Mouse (Mus musculus): ENCODE results near the gene Dpp9. TPM values are rescaled to one million over a fixed set of nuclear protein-coding genes. Genes with fewer than 3 reads are reported as not detected.

Gene Dpp9
- polyA plus RNA-seq, 1 experiment from 2014 or later: 28.8 TPM

DNA sequence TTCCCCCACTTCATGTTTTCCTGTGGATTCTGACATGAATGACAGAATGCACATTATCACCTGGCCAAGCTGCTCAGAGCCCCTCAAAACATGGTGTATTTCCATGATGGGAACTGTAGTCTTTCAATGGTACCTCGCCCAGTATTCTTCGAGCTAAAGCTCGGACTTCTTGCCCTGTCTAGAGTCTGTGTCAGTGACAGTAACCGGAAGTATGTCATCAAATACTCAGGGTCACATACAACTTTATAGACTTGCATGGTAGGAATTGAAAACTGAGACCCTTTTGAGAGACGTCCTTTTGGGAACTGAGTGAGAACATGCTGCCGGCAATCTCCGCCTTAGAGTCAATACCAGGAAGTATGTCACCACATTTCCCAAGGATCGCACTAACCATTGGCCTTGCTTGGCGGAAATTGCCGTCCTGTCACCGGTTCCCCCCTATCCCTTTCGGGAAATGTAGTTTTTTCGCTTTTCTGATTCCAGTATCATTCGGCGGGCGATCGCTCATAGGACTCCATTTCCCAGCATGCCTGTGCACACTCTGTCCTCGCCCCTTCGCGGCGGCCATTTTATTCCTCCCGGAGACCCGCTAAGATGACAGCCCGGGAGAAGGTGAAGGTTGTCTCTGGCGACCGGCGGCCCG, 37.7 kb upstream of the Dpp9 start, which contains the start of gene Fem1a:
TSS of gene Fem1a (plus strand) at position 572 of the 643 bp plus-strand sequence.
- WGBS: 0% methylated on average over 28 of the region's 28 CpGs
- Histone ChIP-seq H3K27ac (replicated peaks) (peak within 1 kb of the TSS; percentile 95), H3K9ac (peak within 1 kb of the TSS; percentile 52), H3K9me3 (no peaks in the 10 kb centered on the region), H3K4me3 (peak within 1 kb of the TSS; percentile 54), H3K4me1 (replicated peaks) (peaks cover 55% of the 10 kb centered on the region), H3K27me3 (no peaks in the 10 kb centered on the region), H3K36me3 (peaks cover 25% of the 10 kb centered on the region), H3K4me2 (peak within 1 kb of the TSS; percentile 95)
- ATAC-seq (ENCODE audit: low FRiP score, low read depth): peak; percentile 93

DNA sequence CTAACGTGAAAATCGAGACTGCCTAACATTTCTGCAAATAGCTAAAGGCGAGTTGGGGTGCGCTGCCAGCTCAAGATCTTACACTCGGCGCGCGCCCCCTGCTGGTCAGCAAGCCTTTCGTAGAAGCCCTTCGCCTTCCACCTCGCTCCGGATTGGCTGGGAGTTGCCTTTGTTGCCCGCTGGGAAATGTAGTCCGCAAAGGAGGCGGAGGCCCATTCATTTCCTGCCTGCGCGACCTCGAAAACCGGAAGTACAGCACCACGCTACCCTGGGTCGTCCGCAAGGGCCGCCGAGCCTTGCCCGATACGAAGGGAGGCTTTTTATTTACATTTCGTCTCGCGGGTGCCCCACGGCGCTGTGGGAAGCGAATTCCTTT, 37.1 kb upstream of the Dpp9 start:
- H3K4me1 ChIP-seq (replicated peaks): peaks cover 55% of the 10 kb centered on the region
- H3K9ac ChIP-seq: peak overlapping the region; percentile 52
- peak overlapping the region; percentile 54 for H3K4me3 ChIP-seq
- peak overlapping the region; percentile 95 for H3K27ac ChIP-seq (replicated peaks)
- WGBS: 0% methylated on average over 32 of the region's 32 CpGs
- peak; percentile 91 for ATAC-seq (ENCODE audit: low FRiP score, low read depth)
- peak overlapping the region; percentile 63 for H3K4me2 ChIP-seq
- peaks cover 21% of the 10 kb centered on the region for H3K36me3 ChIP-seq
- no peaks in the 10 kb centered on the region for H3K9me3 ChIP-seq
- H3K27me3 ChIP-seq: no peaks in the 10 kb centered on the region

DNA sequence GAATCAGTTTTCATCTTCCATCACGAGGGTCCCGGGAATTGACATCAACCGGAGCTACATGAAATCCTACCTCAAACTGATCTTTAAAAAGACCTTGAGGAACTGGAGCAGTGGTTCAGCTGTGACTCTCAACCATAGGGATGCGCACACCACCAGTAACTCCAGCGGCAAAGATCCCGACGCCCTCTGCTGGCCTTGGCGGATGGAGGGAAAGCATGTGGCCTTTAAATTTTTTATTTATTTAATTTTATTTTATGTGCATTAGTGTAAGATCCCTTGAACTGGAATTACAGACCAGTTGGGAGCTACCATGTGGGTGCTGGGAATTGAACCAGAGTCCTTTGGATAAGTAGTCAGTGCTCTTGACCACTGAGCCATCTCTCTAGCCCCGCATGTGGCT, 36.7 kb upstream of the Dpp9 start:
- Histone ChIP-seq H3K36me3 (peaks cover 19% of the 10 kb centered on the region), H3K4me2 (peak overlapping the region; percentile 63), H3K27me3 (no peaks in the 10 kb centered on the region), H3K4me3 (peak overlapping the region; percentile 54), H3K9me3 (no peaks in the 10 kb centered on the region), H3K27ac (replicated peaks) (peak overlapping the region; percentile 95), H3K9ac (no peak overlapping the region), H3K4me1 (replicated peaks) (peaks cover 55% of the 10 kb centered on the region)
- peak; percentile 23 for ATAC-seq (ENCODE audit: low FRiP score, low read depth)
- 14% methylated on average over 9 of the region's 9 CpGs for WGBS

DNA sequence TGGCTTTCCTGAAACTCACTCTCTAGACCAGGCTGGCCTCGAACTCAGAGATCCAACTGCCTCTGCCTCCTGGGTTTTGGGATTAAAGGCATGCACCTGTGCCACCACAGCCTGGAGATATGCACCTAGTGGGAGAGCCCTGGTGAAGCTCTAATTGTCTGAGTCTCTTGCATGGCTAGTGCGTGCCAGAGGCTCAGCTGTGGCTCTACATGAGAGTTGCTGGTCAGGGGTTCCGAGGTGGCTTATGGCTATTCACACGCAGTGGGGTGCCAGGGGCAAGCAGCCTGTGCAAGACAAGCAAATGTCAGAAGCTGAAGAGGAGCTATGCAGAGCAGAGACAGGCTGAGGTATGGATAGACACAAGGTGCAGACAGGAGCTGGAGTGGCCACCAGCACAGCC, 36.0 kb upstream of the Dpp9 start:
- Histone ChIP-seq H3K4me3 (no peak overlapping the region), H3K9ac (no peak overlapping the region), H3K27ac (replicated peaks) (peak overlapping the region; percentile 95)

DNA sequence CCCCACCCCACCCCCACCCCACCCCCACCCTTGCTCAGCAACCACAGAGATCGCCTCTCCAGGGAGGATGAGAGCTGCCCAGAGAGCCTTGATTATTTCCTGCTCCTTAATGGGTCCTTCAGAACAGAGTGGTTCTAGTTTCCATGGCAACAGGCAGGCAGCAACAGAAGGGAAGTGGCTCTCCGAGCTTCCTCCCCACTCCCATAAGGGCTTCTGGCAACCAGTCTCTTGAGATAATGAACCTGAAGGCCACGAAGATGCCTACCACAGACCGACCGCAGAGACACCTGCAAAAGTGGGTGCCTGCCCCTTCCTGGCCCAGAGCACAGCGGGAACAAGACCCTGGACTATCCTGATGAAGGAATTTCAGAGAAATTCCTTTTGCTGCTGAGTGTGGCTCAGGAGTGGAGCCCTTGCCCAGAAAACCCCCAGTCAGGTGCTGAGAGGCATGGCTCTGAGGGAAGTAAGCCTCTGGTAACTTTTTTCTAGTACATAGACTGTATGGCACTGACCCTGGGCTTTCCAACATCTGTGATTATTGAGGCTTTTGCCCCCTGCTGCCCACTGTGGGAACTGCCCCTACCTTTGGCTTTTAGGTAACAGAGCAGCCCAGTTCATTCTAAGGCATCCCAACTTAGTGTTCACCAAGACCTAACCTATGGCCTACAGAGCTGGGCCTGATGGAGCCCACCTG, 32.6 kb upstream of the Dpp9 start:
- Histone ChIP-seq H3K4me3 (no peak overlapping the region), H3K4me1 (replicated peaks) (peaks cover 24% of the 10 kb centered on the region), H3K27me3 (0 out of 2 replicates have a peak, but pooled peaks cover 5% of the 10 kb centered on the region), H3K9ac (no peak overlapping the region), H3K36me3 (no peaks in the 10 kb centered on the region), H3K9me3 (no peaks in the 10 kb centered on the region), H3K27ac (replicated peaks) (peak overlapping the region; percentile 80), H3K4me2 (peak overlapping the region; percentile 43)
- 15% methylated on average over 6 of the region's 6 CpGs for WGBS
- peak; percentile 37; the same call in 1 of the 2 replicates for ATAC-seq (ENCODE audit: low FRiP score, low read depth)

More for the DNA sequence above, 36.0 kb upstream of the Dpp9 start:
- Histone ChIP-seq H3K4me1 (replicated peaks) (peaks cover 49% of the 10 kb centered on the region), H3K4me2 (peak overlapping the region; percentile 63; the same call in 1 of the 2 replicates), H3K27me3 (no peaks in the 10 kb centered on the region), H3K9me3 (no peaks in the 10 kb centered on the region), H3K36me3 (peaks cover 12% of the 10 kb centered on the region)
- ATAC-seq (ENCODE audit: low FRiP score, low read depth): no peak
- 80% methylated on average over 4 of the region's 4 CpGs for WGBS

DNA sequence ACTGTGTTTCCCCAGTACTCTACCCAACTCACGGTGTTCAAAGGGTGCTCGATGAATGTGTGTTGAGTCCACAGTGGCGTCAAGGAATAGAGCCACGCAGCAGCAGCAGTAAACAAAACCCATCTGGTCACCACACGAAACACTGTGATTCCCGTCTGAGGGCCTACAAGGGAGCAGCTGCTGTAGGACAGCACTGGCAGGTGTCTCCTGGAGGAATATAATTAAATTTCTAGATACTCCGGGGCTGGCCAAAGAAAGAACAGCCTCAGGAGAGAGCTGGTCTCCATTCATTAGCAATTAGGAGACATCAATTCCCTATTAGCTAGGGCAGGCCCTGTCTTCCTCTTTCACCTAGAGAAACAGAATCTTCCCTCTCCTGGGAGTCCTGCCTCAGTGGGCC, 26.9 kb upstream of the Dpp9 start:
- no peak overlapping the region for H3K4me2 ChIP-seq

DNA sequence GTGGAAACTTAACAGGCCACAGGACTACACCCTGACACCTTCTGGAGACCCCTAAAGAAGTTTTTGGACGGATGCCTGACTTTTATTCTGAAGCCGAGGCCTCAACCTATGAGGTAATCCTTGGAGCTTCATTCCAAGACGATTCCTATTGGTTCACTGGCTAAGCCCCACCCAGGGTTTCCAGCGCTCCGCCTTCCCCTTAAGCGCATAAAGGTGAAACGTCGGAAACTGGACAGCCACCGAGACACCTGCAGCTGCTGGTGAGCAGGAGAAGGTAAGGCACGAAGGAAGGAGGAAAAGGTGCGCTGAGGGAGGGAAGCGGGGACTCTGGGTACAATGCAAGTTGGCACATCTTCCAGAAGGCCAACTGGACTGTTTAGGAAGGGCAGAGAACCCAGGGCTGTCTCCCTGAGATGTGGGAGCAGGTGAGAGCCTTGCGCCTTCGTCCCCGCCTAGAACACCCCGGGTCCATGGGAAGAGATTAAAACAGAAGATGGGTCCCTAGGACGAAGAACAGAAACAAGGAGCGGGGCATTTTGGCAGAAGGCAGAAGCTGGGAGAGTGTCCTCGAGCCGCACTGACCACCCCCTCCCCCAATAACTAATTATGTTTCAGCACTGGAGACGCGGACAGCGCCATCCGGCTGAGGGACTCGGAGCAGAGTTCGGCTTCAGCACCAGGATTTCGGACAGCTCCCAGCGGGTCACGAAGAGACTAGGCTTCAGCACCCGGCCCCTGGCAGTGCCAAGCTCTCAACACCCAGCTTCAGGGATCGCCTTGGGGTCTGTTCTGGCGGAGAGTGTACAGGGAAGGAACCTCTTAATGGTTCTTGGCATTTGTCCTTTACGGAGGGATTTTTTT, 23.1 kb upstream of the Dpp9 start:
- H3K27ac ChIP-seq (replicated peaks): peak overlapping the region; percentile 38
- H3K9me3 ChIP-seq: no peaks in the 10 kb centered on the region
- H3K4me3 ChIP-seq: peak overlapping the region; percentile 57
- H3K36me3 ChIP-seq: no peaks in the 10 kb centered on the region
- peak overlapping the region; percentile 53 for H3K9ac ChIP-seq
- 1% methylated on average over 33 of the region's 33 CpGs for WGBS
- peak overlapping the region; percentile 65 for H3K4me2 ChIP-seq
- H3K27me3 ChIP-seq: 0 out of 2 replicates have a peak, but pooled peaks cover 12% of the 10 kb centered on the region
- peak; percentile 93 for ATAC-seq (ENCODE audit: low FRiP score, low read depth)
- H3K4me1 ChIP-seq (replicated peaks): peaks cover 15% of the 10 kb centered on the region

More for the DNA sequence above, 26.9 kb upstream of the Dpp9 start:
- no peak overlapping the region for H3K9ac ChIP-seq
- H3K27ac ChIP-seq (replicated peaks): no peak overlapping the region
- peaks cover 18% of the 10 kb centered on the region for H3K4me1 ChIP-seq (replicated peaks)
- ATAC-seq (ENCODE audit: low FRiP score, low read depth): no peak
- 38% methylated on average over 7 of the region's 7 CpGs for WGBS
- no peak overlapping the region for H3K4me3 ChIP-seq
- no peaks in the 10 kb centered on the region for H3K36me3 ChIP-seq
- no peaks in the 10 kb centered on the region for H3K9me3 ChIP-seq
- 0 out of 2 replicates have a peak, but pooled peaks cover 9% of the 10 kb centered on the region for H3K27me3 ChIP-seq

DNA sequence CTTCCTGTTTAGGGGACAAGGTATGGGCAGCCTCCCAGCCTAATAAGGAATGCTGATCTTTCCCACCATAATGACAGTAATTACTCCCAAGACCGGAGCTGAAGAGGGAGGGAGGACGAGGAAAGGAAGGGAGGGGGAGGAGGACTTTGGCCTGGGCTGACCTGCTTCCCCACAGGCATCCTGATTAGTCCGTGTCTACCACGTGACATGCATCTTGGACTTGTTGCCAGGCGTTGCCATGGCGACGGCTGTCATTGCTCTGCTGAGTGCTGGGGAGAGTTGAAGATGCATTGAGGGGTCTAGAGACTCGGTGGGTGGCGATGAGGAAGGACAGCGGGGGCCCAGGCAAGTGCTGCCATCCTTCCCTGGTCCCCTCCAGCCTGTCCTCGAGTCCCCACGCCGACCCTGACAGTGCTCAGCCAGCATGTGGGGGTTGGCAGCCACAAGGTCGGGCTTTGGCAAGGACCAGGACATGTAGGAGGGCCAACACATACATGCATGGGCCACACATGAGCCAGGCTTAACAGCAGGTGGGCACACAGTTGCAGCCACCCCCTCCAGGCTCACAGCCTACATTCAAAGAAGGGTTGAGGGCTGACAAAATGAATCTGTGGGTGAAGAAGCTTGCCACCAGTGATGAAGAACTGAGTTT, 15.2 kb upstream of the Dpp9 start:
- peak overlapping the region; percentile 48 for H3K4me2 ChIP-seq
- peak overlapping the region; percentile 8; the same call in 1 of the 2 replicates for H3K4me3 ChIP-seq
- H3K4me1 ChIP-seq (replicated peaks): peaks cover 14% of the 10 kb centered on the region
- peak overlapping the region; percentile 73 for H3K27ac ChIP-seq (replicated peaks)
- no peak overlapping the region for H3K9ac ChIP-seq
- peaks cover 4% of the 10 kb centered on the region; the same call in 1 of the 2 replicates for H3K27me3 ChIP-seq
- no peaks in the 10 kb centered on the region for H3K9me3 ChIP-seq
- peak; percentile 95 for ATAC-seq (ENCODE audit: low FRiP score, low read depth)
- 1% methylated on average over 14 of the region's 14 CpGs for WGBS
- no peaks in the 10 kb centered on the region for H3K36me3 ChIP-seq

DNA sequence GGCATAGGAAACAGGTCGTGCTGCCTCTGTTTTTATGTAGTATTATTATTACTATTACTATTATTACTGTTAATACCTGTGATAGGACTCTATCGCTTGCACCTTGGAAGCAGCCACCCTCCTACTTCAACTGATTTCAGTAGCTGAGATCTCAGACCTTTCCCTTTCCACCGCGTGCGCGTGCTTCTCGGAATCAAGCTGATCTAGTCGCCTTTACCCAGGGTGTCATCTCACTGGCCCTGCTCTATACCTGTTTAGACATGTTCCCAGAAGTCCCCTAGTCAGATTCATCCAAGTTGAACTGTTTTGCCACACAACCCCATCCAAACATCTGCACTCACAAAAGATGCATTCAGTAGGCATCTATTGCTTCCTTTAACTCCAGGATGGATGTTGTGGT, 14.7 kb upstream of the Dpp9 start:
- 44% methylated on average over 8 of the region's 8 CpGs for WGBS
- peak; percentile 40 for ATAC-seq (ENCODE audit: low FRiP score, low read depth)
- Histone ChIP-seq H3K4me3 (peak overlapping the region; percentile 8; the same call in 1 of the 2 replicates), H3K9ac (no peak overlapping the region), H3K9me3 (no peaks in the 10 kb centered on the region), H3K36me3 (no peaks in the 10 kb centered on the region), H3K4me2 (peak overlapping the region; percentile 48), H3K27me3 (peaks cover 6% of the 10 kb centered on the region; the same call in 1 of the 2 replicates), H3K27ac (replicated peaks) (peak overlapping the region; percentile 73), H3K4me1 (replicated peaks) (peaks cover 14% of the 10 kb centered on the region)

DNA sequence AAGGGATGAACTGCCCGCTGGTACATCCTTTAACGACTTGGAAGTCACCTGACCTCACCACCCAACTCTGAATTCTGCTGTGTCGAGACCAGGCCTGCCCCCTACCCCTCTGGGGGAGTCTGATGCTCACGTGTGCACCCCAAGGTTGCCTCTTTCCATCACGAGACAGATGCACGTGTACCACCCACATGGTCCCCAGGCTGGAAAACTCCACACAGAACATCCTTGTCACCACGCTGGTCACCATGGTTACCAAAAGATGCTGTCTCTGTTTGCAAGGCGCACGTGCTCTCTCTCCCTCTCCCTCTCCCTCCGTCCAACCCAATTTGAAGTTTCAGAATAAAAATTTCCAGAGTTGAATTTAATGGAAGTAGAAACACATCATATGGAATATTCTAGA, 11.2 kb upstream of the Dpp9 start:
- Histone ChIP-seq H3K4me2 (no peak overlapping the region), H3K9ac (no peak overlapping the region), H3K4me1 (replicated peaks) (peaks cover 14% of the 10 kb centered on the region), H3K36me3 (no peaks in the 10 kb centered on the region), H3K27me3 (0 out of 2 replicates have a peak, but pooled peaks cover 2% of the 10 kb centered on the region), H3K4me3 (no peak overlapping the region), H3K9me3 (no peaks in the 10 kb centered on the region), H3K27ac (replicated peaks) (no peak overlapping the region)
- no peak for ATAC-seq (ENCODE audit: low FRiP score, low read depth)
- WGBS: 59% methylated on average over 10 of the region's 10 CpGs

DNA sequence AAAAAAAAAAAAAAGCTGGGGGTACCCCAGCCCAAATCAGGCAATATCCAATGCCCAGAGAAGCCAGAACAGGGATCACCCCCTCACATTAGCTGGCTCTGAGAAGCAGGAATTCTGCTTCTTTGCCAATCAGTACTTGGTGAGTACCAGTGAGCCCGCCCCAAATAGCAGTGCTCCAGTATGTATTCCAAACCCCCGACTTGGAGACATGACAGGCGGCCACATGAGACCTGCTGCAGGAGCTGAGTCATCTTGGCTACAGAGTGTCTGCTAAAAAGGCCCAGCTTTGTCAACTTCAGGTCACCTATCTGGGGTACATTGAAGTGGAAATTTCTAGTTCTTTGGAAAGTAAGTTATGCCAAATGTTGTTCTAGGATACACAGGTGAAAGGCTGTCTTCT, 7.9 kb upstream of the Dpp9 start:
- no peaks in the 10 kb centered on the region for H3K9me3 ChIP-seq
- no peak overlapping the region for H3K9ac ChIP-seq
- no peak overlapping the region for H3K4me2 ChIP-seq
- 0 out of 2 replicates have a peak, but pooled peaks cover 2% of the 10 kb centered on the region for H3K27me3 ChIP-seq
- ATAC-seq (ENCODE audit: low FRiP score, low read depth): no peak
- no peaks in the 10 kb centered on the region for H3K4me1 ChIP-seq (replicated peaks)
- H3K4me3 ChIP-seq: no peak overlapping the region
- H3K27ac ChIP-seq (replicated peaks): no peak overlapping the region
- 78% methylated on average over 3 of the region's 3 CpGs for WGBS
- H3K36me3 ChIP-seq: no peaks in the 10 kb centered on the region

All from hindbrain, embryonic 15.5 days (tissue).